Mouse (Mus musculus): ENCODE results near the gene Btbd19. TPM values are rescaled to one million over a fixed set of nuclear protein-coding genes. Genes with fewer than 3 reads are reported as not detected.

Gene Btbd19
- total and polyA plus RNA-seq, 2 experiments, result 0.74 to 1.8 TPM

- no peak overlapping the region for H3K4me3 ChIP-seq (ENCODE audit: insufficient read depth, low read depth, low read length)
Observed at GRCm38 (mm10) chr4:117139217-117139612, 13.7 kb upstream of the Btbd19 start.

DNA sequence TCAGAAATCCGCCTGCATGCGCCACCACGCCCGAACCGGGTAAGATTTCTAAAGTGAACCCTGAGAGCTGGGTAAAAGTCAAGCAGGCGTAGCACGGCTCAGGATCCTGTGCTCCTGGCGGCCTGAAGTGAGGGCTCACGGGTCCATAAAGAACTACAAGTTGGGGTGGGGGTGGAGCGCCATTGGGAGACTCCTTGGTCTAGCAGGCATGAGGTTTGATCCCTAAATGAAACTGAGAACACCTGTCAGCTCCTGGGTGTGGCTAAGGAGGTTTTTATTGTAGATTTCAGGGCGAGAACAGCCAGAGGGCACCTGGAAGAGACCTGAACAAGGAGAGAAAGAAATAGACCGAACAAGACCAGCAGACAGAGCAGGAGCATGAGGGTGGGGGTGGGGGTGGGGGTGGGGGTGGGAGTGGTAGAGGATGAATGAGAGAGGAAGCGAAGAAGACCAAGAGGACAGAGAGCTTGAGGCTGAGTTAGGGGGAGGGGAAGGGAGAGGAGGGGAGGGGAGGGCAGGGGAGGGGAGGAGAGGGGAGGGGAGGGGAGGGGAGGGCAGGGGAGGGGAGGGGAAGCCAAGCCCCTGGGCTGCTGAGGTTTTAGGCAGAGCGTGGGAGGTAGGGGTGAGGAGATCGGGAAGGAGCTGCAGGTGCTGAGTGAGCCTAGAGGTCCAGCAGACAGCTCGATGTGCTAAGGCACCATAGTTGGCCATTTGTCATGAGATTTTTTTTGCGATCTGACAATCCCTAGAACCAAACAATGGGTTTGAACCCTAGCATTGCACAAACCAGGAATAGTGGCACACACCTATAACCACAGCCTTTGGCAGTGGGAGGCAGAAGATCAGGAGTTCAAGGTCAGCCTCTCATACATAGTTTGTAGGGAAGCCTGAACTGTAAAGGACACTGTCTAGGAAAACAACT lies 13.0 kb upstream of the Btbd19 start:
- DNase-seq (ENCODE audit: extremely low read depth, low read depth, low spot score), result no peak
- Histone ChIP-seq H3K27me3 (ENCODE audit: control insufficient read depth, insufficient read depth, low read length) (no peaks in the 10 kb centered on the region), H3K9ac (ENCODE audit: low read depth, low read length) (peak overlapping the region; percentile 35), H3K4me3 (ENCODE audit: insufficient read depth, low read depth, low read length) (no peak overlapping the region), H3K36me3 (ENCODE audit: control insufficient read depth, insufficient read depth, low read length) (no peaks in the 10 kb centered on the region), H3K27ac (replicated peaks; ENCODE audit: insufficient read depth, low read depth, low read length) (peak overlapping the region; percentile 81), H3K79me2 (ENCODE audit: control insufficient read depth, insufficient read depth, low read length) (peaks cover under 1% of the 10 kb centered on the region; the same call in 1 of the 2 replicates), H3K4me1 (ENCODE audit: control insufficient read depth, insufficient read depth, low read length) (peaks cover 12% of the 10 kb centered on the region)
- TF ChIP-seq CTCF (IDR thresholded peaks at IDR 0.05; ENCODE audit: low read depth, low read length) (no peak), POLR2A (IDR thresholded peaks at IDR 0.05; ENCODE audit: extremely low read depth, insufficient read depth, low read length) (no peak)
- WGBS, result 74% methylated on average over 16 of the region's 17 CpGs

More at GRCm38 (mm10) chr4:117139217-117139612, 13.7 kb upstream of the Btbd19 start:
- Histone ChIP-seq H3K79me2 (ENCODE audit: control insufficient read depth, insufficient read depth, low read length) (no peaks in the 10 kb centered on the region), H3K27me3 (ENCODE audit: control insufficient read depth, insufficient read depth, low read length) (no peaks in the 10 kb centered on the region), H3K36me3 (ENCODE audit: control insufficient read depth, insufficient read depth, low read length) (no peaks in the 10 kb centered on the region), H3K9ac (ENCODE audit: low read depth, low read length) (peak overlapping the region; percentile 35), H3K27ac (replicated peaks; ENCODE audit: insufficient read depth, low read depth, low read length) (peak overlapping the region; percentile 81), H3K4me1 (ENCODE audit: control insufficient read depth, insufficient read depth, low read length) (peaks cover 12% of the 10 kb centered on the region)
- WGBS, result 1% methylated on average over 2 of the region's 2 CpGs
- TF ChIP-seq POLR2A (IDR thresholded peaks at IDR 0.05; ENCODE audit: extremely low read depth, insufficient read depth, low read length) (no peak), CTCF (IDR thresholded peaks at IDR 0.05; ENCODE audit: low read depth, low read length) (peak; percentile 57)
- DNase-seq (ENCODE audit: extremely low read depth, low read depth, low spot score), result peak; percentile 79

- peak; percentile 100 for DNase-seq (ENCODE audit: extremely low read depth, low read depth, low spot score)
- Histone ChIP-seq H3K27me3 (ENCODE audit: control insufficient read depth, insufficient read depth, low read length) (no peaks in the 10 kb centered on the region), H3K79me2 (ENCODE audit: control insufficient read depth, insufficient read depth, low read length) (peaks cover 6% of the 10 kb centered on the region; the same call in 1 of the 2 replicates), H3K9ac (ENCODE audit: low read depth, low read length) (peak overlapping the region; percentile 68), H3K36me3 (ENCODE audit: control insufficient read depth, insufficient read depth, low read length) (peaks cover 13% of the 10 kb centered on the region; the same call in 1 of the 2 replicates), H3K4me3 (ENCODE audit: insufficient read depth, low read depth, low read length) (peak overlapping the region; percentile 29; the same call in 1 of the 2 replicates), H3K27ac (replicated peaks; ENCODE audit: insufficient read depth, low read depth, low read length) (peak overlapping the region; percentile 88), H3K4me1 (ENCODE audit: control insufficient read depth, insufficient read depth, low read length) (peaks cover 20% of the 10 kb centered on the region)
- 9% methylated on average over 8 of the region's 8 CpGs for WGBS
- peak; percentile 49; the same call in 1 of the 2 replicates for TF ChIP-seq POLR2A (IDR thresholded peaks at IDR 0.05; ENCODE audit: extremely low read depth, insufficient read depth, low read length)
- no peak for TF ChIP-seq CTCF (IDR thresholded peaks at IDR 0.05; ENCODE audit: low read depth, low read length)
Observed at GRCm38 (mm10) chr4:117136034-117136433, 10.5 kb upstream of the Btbd19 start.

DNA sequence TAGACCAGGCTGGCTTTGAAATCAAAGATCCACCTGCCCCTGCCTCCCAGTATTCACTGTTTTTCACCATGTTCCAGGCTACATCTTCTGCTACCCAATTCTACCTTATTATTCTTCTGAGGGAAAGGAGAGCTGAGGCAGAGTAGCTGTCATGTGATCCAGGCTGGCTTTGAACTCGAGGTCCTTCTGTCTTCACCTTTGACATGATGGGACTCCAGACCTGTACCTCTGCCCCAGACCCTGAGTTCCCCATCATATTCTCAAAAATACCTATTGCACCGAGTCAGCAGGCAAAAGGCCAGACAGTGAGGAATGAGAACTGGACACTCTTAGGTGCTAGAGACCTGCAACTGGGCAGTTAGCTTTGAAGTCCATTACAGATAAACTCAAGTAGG lies 9.1 kb upstream of the Btbd19 start:
- H3K27ac ChIP-seq (replicated peaks; ENCODE audit: insufficient read depth, low read depth, low read length), result peak overlapping the region; percentile 89
- H3K4me1 ChIP-seq (ENCODE audit: control insufficient read depth, insufficient read depth, low read length), result peaks cover 26% of the 10 kb centered on the region
- H3K36me3 ChIP-seq (ENCODE audit: control insufficient read depth, insufficient read depth, low read length), result peaks cover 28% of the 10 kb centered on the region
- H3K4me3 ChIP-seq (ENCODE audit: insufficient read depth, low read depth, low read length), result peak overlapping the region; percentile 44
- H3K79me2 ChIP-seq (ENCODE audit: control insufficient read depth, insufficient read depth, low read length), result peaks cover 6% of the 10 kb centered on the region; the same call in 1 of the 2 replicates
- TF ChIP-seq POLR2A (IDR thresholded peaks at IDR 0.05; ENCODE audit: extremely low read depth, insufficient read depth, low read length) (no peak), CTCF (IDR thresholded peaks at IDR 0.05; ENCODE audit: low read depth, low read length) (no peak)
- 9% methylated on average over 2 of the region's 2 CpGs for WGBS
- H3K27me3 ChIP-seq (ENCODE audit: control insufficient read depth, insufficient read depth, low read length), result no peaks in the 10 kb centered on the region
- H3K9ac ChIP-seq (ENCODE audit: low read depth, low read length), result peak overlapping the region; percentile 65
- peak; percentile 82 for DNase-seq (ENCODE audit: extremely low read depth, low read depth, low spot score)

DNA sequence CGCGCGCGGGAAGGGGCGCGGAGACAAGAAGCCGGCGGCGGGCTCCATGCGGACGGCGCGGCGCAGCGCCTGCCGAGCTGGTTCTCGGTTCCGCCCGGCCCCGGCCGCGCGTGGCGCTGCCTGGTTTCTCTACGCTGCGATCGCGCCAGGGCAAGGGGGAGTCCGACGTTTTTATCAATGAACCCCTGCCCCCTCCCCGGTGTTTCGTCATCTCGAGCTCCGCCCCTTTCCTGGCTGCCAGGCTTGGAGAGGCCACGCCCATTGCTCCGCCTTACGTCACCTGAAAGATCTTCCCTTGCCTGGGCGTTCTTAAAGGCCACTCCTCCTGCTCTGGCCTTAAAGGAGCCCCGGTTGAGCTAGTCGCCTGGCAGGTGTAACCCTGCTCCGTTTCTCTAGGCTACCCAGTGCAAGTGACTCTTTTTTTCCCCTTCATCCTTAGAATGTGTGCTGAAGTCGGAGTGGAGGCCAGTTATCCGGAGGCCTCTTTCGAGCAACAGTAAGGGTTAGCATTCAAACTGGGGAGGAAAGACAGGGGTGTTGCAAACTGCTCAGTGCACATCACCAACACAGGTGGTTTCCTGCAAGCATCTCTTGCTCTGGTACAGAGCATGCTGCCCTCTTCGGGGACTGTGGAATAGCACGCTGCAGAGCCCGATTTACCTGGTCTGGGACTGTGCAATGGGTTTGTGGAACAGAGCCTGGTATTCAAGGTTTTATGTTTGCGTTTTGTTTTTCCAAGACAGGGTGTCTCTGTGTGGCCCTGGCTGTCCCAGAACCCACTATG lies 8.5 kb upstream of the Btbd19 start, which contains the start of gene Plk3:
Gene Plk3 (minus strand): TSS at position 147 of the 784 bp plus-strand sequence.
- H3K4me3 ChIP-seq (ENCODE audit: insufficient read depth, low read depth, low read length), result peak within 1 kb of the TSS; percentile 82
- peak within 1 kb of the TSS; percentile 89 for H3K27ac ChIP-seq (replicated peaks; ENCODE audit: insufficient read depth, low read depth, low read length)
- WGBS, result 1% methylated on average over 48 of the region's 48 CpGs
- H3K4me1 ChIP-seq (ENCODE audit: control insufficient read depth, insufficient read depth, low read length), result peaks cover 26% of the 10 kb centered on the region
- peaks cover 33% of the 10 kb centered on the region for H3K36me3 ChIP-seq (ENCODE audit: control insufficient read depth, insufficient read depth, low read length)
- peaks cover 6% of the 10 kb centered on the region; the same call in 1 of the 2 replicates for H3K79me2 ChIP-seq (ENCODE audit: control insufficient read depth, insufficient read depth, low read length)
- peak; percentile 13; the same call in 1 of the 2 replicates for TF ChIP-seq CTCF (IDR thresholded peaks at IDR 0.05; ENCODE audit: low read depth, low read length)
- TF ChIP-seq POLR2A (IDR thresholded peaks at IDR 0.05; ENCODE audit: extremely low read depth, insufficient read depth, low read length), result peak; percentile 93
- DNase-seq (ENCODE audit: extremely low read depth, low read depth, low spot score), result peak; percentile 93
- no peaks in the 10 kb centered on the region for H3K27me3 ChIP-seq (ENCODE audit: control insufficient read depth, insufficient read depth, low read length)
- peak within 1 kb of the TSS; percentile 85 for H3K9ac ChIP-seq (ENCODE audit: low read depth, low read length)
